Mouse (Mus musculus) neural tube, embryonic 12.5 days (tissue): ENCODE results near the gene Ccdc107. TPM values are rescaled to one million over a fixed set of nuclear protein-coding genes. Genes with fewer than 3 reads are reported as not detected.

Source experiments
- ATAC-seq: fragments of 200-750 bp; cut with Nextera tagmentation; 2 replicates; pipeline ENCODE4 v1.8.0; 2017; ENCODE audit warnings: low read depth, mild to moderate bottlenecking, moderate TSS enrichment, moderate library complexity; ENCODE audit not compliant: low FRiP score
- H3K27ac ChIP-seq: fragments of 300-500 bp; sonication (generic); 2 replicates; pipeline ENCODE4 v1.5.1; 2016
- H3K27me3 ChIP-seq: fragments of 300-500 bp; sonication (generic); replicated peaks from 2 replicates; pipeline ENCODE4 v1.6.1; 2016; ENCODE audit warnings: mild to moderate bottlenecking
- H3K36me3 ChIP-seq: fragments of 300-500 bp; sonication (generic); 2 replicates; pipeline ENCODE4 v1.6.1; 2016; ENCODE audit warnings: mild to moderate bottlenecking
- H3K4me1 ChIP-seq: fragments of 300-500 bp; sonication (generic); 2 replicates; pipeline ENCODE4 v1.6.1; 2016
- H3K4me2 ChIP-seq: fragments of 300-500 bp; sonication (generic); replicated peaks from 2 replicates; pipeline ENCODE4 v1.6.1; 2016; ENCODE audit warnings: mild to moderate bottlenecking
- H3K4me3 ChIP-seq: fragments of 300-500 bp; sonication (generic); 2 replicates; pipeline ENCODE4 v1.5.1; 2016
- H3K9ac ChIP-seq: fragments of 300-500 bp; sonication (generic); 2 replicates; pipeline ENCODE4 v1.6.1; 2016; ENCODE audit warnings: mild to moderate bottlenecking
- H3K9me3 ChIP-seq: fragments of 300-500 bp; sonication (generic); 2 replicates; pipeline ENCODE4 v1.6.1; 2016; ENCODE audit warnings: mild to moderate bottlenecking
- WGBS: fragments of 180-500 bp; shearing (Covaris S2); methylation state at CpG from one replicate; pipeline ENCODE4 v1.1.7; 2016; 5-methylcytosine and 5-hydroxymethylcytosine counted together
- polyA plus RNA-seq: library from polyadenylated mRNA; unstranded; fragments of >200 nt; fragmentation: Nextera tagmentation; extraction: Ambion mirVana; gene quantifications from 2 replicates; pipeline ENCODE4 v1.2.1, GENCODE M21; 2016

The Ccdc107 gene
- polyA plus RNA-seq, 1 experiment from 2014 or later: 54.6 TPM

DNA sequence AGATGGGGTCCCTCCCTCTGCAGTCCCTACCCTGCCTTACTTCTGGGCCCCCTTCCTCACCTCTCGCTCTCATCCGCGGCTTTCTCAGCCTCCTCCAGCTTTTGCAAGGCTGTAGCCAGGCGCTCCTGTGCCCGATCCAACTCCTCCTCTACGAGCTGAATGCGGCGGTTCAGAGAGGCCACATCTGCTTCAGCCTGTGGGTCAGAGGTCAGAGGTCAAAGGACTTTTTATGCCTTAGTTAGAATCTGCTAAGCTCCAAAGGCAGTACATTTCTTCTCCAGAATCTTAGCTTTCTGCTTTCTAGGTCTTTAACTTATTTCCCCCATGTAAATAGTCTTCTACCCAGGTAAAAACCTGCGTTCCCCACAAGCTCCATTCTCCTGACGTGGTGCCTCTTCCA is 26.9 kb downstream of the Ccdc107 start:
- H3K9ac ChIP-seq: no peak overlapping the region
- WGBS: 15% methylated on average over 10 of the region's 10 CpGs
- peaks cover 25% of the 10 kb centered on the region for H3K4me1 ChIP-seq
- H3K9me3 ChIP-seq: no peaks in the 10 kb centered on the region
- H3K36me3 ChIP-seq: no peaks in the 10 kb centered on the region
- H3K27ac ChIP-seq: no peak overlapping the region
- H3K4me2 ChIP-seq: peak overlapping the region; percentile 32
- H3K4me3 ChIP-seq: no peak overlapping the region
- peaks cover 38% of the 10 kb centered on the region for H3K27me3 ChIP-seq
- ATAC-seq: no peak

DNA sequence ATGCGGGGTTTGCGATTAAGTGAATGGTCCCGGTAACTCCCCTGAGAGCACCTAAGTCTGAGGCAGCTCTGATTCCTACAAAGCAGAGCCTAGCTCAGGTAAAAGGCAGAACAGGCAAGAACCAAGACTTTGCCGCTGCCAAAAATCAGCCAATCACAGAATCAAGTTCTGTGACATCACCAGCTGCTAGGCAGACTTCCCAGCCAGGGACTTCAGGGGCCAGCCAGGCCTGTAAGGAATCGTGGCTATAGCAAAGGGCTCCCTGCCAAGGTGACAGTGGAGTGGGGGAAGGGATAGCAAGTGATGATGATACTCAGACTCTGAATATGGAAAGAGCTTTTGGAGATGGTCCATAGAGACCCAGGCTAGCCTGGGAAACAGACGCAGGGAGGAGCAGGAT is 27.3 kb downstream of the Ccdc107 start:
- H3K9ac ChIP-seq: no peak overlapping the region
- H3K36me3 ChIP-seq: no peaks in the 10 kb centered on the region
- peaks cover 25% of the 10 kb centered on the region for H3K4me1 ChIP-seq
- H3K27me3 ChIP-seq: peaks cover 42% of the 10 kb centered on the region
- H3K27ac ChIP-seq: no peak overlapping the region
- H3K4me2 ChIP-seq: peak overlapping the region; percentile 32
- no peak overlapping the region for H3K4me3 ChIP-seq
- 14% methylated on average over 6 of the region's 6 CpGs for WGBS
- no peak for ATAC-seq
- no peaks in the 10 kb centered on the region for H3K9me3 ChIP-seq

DNA sequence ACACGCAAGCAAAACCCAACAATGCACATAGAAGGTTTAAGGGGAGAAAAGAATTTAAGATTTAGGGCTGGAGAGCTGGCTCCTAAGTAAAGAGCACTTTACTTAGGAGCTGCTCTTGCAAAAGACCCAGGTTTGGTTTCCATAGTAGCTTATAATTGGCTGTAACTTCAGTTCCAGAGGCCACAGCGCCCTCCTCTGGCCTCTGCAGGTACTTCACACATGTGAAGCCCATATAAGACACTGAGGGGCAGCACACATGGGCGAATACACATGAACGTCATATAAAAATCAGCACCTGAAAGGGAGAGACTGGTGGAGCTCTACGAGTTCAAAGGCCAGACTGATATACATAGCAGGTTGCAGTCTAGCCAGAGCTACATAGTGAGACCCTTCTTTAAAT is 35.2 kb downstream of the Ccdc107 start:
- no peak overlapping the region for H3K27ac ChIP-seq
- H3K9ac ChIP-seq: no peak overlapping the region
- WGBS: 66% methylated on average over 5 of the region's 5 CpGs
- H3K4me3 ChIP-seq: no peak overlapping the region
- H3K4me2 ChIP-seq: no peak overlapping the region
- no peaks in the 10 kb centered on the region for H3K9me3 ChIP-seq
- ATAC-seq: no peak
- H3K27me3 ChIP-seq: peaks cover 25% of the 10 kb centered on the region
- peaks cover 21% of the 10 kb centered on the region for H3K36me3 ChIP-seq
- H3K4me1 ChIP-seq: peaks cover 17% of the 10 kb centered on the region

DNA sequence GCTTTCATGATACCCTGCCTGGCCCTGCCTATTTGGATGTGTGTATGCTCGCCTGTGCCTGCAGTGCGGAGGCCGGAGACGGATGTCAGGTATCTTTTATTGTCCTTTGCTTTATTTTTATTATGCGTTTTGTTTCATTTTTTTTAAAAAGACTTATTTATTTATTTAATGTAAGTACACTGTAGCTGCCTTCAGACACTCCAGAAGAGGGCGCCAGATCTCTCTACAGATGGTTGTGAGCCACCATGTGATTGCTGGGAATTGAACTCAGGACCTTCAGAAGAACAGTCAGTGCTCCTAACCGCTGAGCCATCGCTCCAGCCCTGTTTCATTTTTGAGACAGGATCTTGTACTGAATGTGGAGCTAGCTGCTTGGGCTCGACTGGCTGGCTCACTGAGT is 35.8 kb downstream of the Ccdc107 start:
- Histone ChIP-seq H3K4me2 (no peak overlapping the region), H3K4me1 (peaks cover 11% of the 10 kb centered on the region), H3K27me3 (peaks cover 19% of the 10 kb centered on the region), H3K9ac (no peak overlapping the region), H3K27ac (no peak overlapping the region), H3K9me3 (no peaks in the 10 kb centered on the region), H3K36me3 (peaks cover 27% of the 10 kb centered on the region), H3K4me3 (no peak overlapping the region)
- ATAC-seq: no peak
- 77% methylated on average over 9 of the region's 9 CpGs for WGBS

DNA sequence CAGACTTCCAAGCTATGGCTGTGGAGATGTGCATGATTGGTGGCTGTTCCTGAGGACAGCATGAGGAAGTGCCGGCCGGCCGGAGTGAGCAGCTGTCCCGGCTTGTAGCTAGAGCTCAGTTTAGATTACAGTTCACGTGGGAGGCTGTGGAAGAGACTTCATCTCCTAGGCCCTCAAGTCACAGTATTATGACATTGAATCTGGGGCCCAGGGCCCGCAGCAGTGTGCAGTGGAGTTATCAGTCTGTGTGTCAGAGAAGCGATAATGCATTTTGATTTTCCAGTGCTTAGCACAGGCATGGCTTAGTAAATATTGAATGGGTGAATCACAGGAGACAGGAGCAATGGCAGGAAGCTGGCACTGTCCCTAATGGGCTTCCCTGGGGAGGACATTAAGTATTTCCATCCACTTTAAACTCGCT is 37.4 kb downstream of the Ccdc107 start:
- H3K4me2 ChIP-seq: no peak overlapping the region
- H3K9ac ChIP-seq: no peak overlapping the region
- H3K4me1 ChIP-seq: no peaks in the 10 kb centered on the region
- H3K27ac ChIP-seq: no peak overlapping the region
- no peak overlapping the region for H3K4me3 ChIP-seq
- H3K27me3 ChIP-seq: peaks cover 4% of the 10 kb centered on the region; the same call in 1 of the 2 replicates
- no peak; the same call in 1 of the 2 replicates for ATAC-seq
- peaks cover 43% of the 10 kb centered on the region for H3K36me3 ChIP-seq
- no peaks in the 10 kb centered on the region for H3K9me3 ChIP-seq
- WGBS: 76% methylated on average over 8 of the region's 8 CpGs

DNA sequence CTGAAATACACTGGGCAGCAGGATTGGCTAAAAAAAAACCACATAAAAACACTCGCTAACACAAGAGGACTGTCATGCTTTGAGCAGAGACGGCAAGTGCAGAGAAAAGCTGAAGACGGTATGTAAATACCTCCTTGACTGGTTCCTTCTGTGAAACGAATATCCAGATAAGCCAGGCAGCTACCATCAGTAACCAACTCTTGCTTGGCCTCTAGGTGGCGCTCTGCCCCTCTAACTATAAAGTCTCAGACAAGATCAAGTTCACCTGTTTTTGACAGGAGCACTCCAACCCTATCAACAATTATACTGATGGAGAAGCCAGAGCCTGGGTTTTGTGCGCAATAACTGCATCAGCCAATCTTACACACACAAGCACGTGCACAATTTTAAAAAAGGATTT is 37.9 kb downstream of the Ccdc107 start:
- Histone ChIP-seq H3K4me3 (no peak overlapping the region), H3K4me2 (no peak overlapping the region), H3K36me3 (peaks cover 48% of the 10 kb centered on the region), H3K9me3 (no peaks in the 10 kb centered on the region), H3K27ac (no peak overlapping the region), H3K9ac (no peak overlapping the region), H3K4me1 (no peaks in the 10 kb centered on the region), H3K27me3 (peaks cover 4% of the 10 kb centered on the region; the same call in 1 of the 2 replicates)
- 35% methylated on average over 7 of the region's 7 CpGs for WGBS
- ATAC-seq: no peak

DNA sequence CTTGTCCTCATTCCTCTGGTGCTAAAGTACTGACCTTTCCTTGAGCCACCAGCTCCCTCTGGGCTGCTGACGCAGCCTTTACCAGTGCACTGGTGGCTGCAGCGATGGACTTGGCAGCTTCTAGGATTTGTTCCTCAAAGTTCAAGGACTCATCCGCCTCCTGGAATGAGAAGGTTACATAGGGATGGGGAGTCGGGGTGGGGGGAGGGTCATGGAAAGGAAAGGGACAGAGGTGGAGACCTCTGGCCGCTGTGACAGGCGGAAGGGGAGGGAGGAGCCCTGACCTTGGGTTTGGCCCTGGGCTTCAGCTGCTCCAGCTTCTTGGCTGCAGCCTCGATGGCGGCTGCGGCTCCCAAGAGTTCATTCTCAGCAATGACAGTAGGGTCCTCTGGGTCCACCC is 40.6 kb downstream of the Ccdc107 start:
- ATAC-seq: no peak
- Histone ChIP-seq H3K4me3 (no peak overlapping the region), H3K9ac (no peak overlapping the region), H3K4me1 (no peaks in the 10 kb centered on the region), H3K4me2 (no peak overlapping the region), H3K27ac (no peak overlapping the region), H3K27me3 (no peaks in the 10 kb centered on the region), H3K36me3 (peaks cover 73% of the 10 kb centered on the region), H3K9me3 (no peaks in the 10 kb centered on the region)
- 85% methylated on average over 9 of the region's 9 CpGs for WGBS

DNA sequence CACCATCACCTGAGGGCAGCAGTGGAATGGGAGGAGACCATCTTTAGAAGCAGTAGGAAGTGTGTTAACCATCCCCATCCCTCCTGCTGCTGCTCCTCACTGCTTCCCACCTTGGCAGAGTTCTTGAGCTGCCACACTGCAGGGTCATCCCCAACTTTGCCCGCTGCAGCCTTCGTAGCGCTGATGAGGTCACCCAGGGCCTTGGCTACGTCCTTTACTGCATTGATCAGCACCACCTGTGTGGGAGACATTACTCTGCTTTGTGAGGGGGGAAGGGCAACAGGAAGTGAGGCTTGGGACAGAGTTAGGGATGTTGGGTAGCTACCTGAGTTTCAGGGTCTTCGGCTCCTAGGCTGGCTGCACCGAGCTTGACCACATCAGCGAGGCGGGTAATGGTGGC is 42.9 kb downstream of the Ccdc107 start:
- no peaks in the 10 kb centered on the region for H3K27me3 ChIP-seq
- WGBS: 98% methylated on average over 8 of the region's 8 CpGs
- no peak for ATAC-seq
- no peak overlapping the region for H3K27ac ChIP-seq
- H3K4me2 ChIP-seq: no peak overlapping the region
- no peaks in the 10 kb centered on the region for H3K4me1 ChIP-seq
- no peak overlapping the region for H3K9ac ChIP-seq
- no peaks in the 10 kb centered on the region for H3K9me3 ChIP-seq
- no peak overlapping the region for H3K4me3 ChIP-seq
- H3K36me3 ChIP-seq: peaks cover 96% of the 10 kb centered on the region

DNA sequence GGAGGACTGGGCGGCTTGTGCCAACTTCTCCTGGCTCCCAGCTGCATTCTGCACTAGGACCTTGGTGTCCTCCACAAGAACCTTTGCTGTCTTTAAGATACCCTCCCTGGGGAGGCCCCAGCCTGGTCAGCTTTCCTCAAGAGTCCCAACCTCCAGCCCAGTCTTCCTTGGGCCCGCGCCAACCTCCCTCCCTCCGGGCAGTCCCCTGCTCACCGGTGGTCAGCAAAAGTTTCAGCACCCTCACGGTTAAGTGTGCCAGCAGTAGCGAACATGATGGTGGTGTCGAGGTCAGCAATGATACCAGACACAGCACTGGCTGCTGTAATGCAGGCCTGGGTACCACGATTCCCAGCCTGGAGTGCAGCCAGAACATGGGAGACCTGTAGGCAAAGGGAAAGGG is 43.3 kb downstream of the Ccdc107 start:
- no peak for ATAC-seq
- Histone ChIP-seq H3K4me1 (no peaks in the 10 kb centered on the region), H3K9ac (no peak overlapping the region), H3K4me3 (no peak overlapping the region), H3K9me3 (no peaks in the 10 kb centered on the region), H3K27me3 (no peaks in the 10 kb centered on the region), H3K36me3 (peaks cover 94% of the 10 kb centered on the region), H3K4me2 (no peak overlapping the region), H3K27ac (no peak overlapping the region)
- WGBS: 94% methylated on average over 9 of the region's 9 CpGs

DNA sequence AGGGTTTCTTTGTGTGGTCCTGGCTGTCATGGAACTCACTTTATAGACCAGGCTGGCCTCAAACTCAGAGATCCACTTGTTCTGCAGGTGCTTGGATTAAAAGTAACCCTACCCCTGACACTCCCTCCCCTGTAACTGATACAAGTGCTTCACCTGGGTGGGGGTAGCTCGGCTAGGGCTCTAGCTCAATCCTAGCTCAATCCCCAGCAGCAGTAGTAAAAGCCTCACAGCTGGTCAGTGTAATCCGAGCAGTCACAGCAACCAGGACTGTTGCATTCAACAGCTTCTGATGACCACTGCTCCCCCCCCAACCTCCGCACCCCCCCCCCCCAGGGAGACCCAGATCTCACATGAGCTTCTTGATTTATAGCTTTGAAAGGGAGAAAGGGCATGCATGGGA is 49.3 kb downstream of the Ccdc107 start:
- 77% methylated on average over 3 of the region's 3 CpGs for WGBS
- H3K9ac ChIP-seq: no peak overlapping the region
- no peak overlapping the region for H3K4me2 ChIP-seq
- H3K4me1 ChIP-seq: no peaks in the 10 kb centered on the region
- no peaks in the 10 kb centered on the region for H3K9me3 ChIP-seq
- no peak for ATAC-seq
- no peak overlapping the region for H3K4me3 ChIP-seq
- H3K27ac ChIP-seq: no peak overlapping the region
- no peaks in the 10 kb centered on the region for H3K27me3 ChIP-seq
- peaks cover 95% of the 10 kb centered on the region for H3K36me3 ChIP-seq

Other genes starting within 250 kb of the Ccdc107 start
- gene Atp8b5, start 225.7 kb upstream of the Ccdc107 start, polyA plus RNA-seq: 0.08 and 0.10 TPM in 2 replicates
- 52.7 and 53.3 TPM in 2 replicates for gene Rusc2, start 110.9 kb upstream of the Ccdc107 start, polyA plus RNA-seq
- gene Fam166b, start 63.8 kb upstream of the Ccdc107 start, polyA plus RNA-seq: 0.34 TPM in 1 of 2 replicates, not detected in the other
- gene Tesk1, start 51.0 kb upstream of the Ccdc107 start, polyA plus RNA-seq: 14.9 and 15.4 TPM in 2 replicates
- gene Cd72, start 38.3 kb upstream of the Ccdc107 start, polyA plus RNA-seq: 2.7 and 2.9 TPM in 2 replicates
- 0.17 TPM in 1 of 2 replicates, not detected in the other for gene Sit1, start 9.2 kb upstream of the Ccdc107 start, polyA plus RNA-seq
- gene Arhgef39, start 6.8 kb downstream of the Ccdc107 start, polyA plus RNA-seq: 24.8 and 27.0 TPM in 2 replicates
- 0.33 and 0.41 TPM in 2 replicates for gene Car9, start 14.1 kb downstream of the Ccdc107 start, polyA plus RNA-seq
- gene Tpm2, start 30.9 kb downstream of the Ccdc107 start, polyA plus RNA-seq: 83.5 and 93.0 TPM in 2 replicates
- 68.0 and 71.0 TPM in 2 replicates for gene Creb3, start 69.4 kb downstream of the Ccdc107 start, polyA plus RNA-seq
- 59.6 and 65.6 TPM in 2 replicates for gene Tln1, start 69.8 kb downstream of the Ccdc107 start, polyA plus RNA-seq
- gene Rgp1, start 85.8 kb downstream of the Ccdc107 start, polyA plus RNA-seq: 29.5 and 36.3 TPM in 2 replicates
- 50.4 and 55.4 TPM in 2 replicates for gene Gba2, start 86.0 kb downstream of the Ccdc107 start, polyA plus RNA-seq
- gene Msmp, start 91.6 kb downstream of the Ccdc107 start, polyA plus RNA-seq: 1.3 and 2.8 TPM in 2 replicates
- 45.4 and 60.1 TPM in 2 replicates for gene Npr2, start 139.0 kb downstream of the Ccdc107 start, polyA plus RNA-seq
- 2.7 and 3.0 TPM in 2 replicates for gene Spag8, start 160.7 kb downstream of the Ccdc107 start, polyA plus RNA-seq
- 71.0 and 74.6 TPM in 2 replicates for gene Hint2, start 163.6 kb downstream of the Ccdc107 start, polyA plus RNA-seq
- 11.8 and 14.2 TPM in 2 replicates for gene Tmem8b, start 176.1 kb downstream of the Ccdc107 start, polyA plus RNA-seq
- 3.2 and 3.3 TPM in 2 replicates for gene Fam221b, start 176.2 kb downstream of the Ccdc107 start, polyA plus RNA-seq
- gene Olfr70, start 207.9 kb downstream of the Ccdc107 start, polyA plus RNA-seq: not detected in 2 replicates
- gene Olfr71, start 217.4 kb downstream of the Ccdc107 start, polyA plus RNA-seq: not detected in 2 replicates
- 0.22 TPM in 1 of 2 replicates, not detected in the other for gene Hrct1, start 234.3 kb downstream of the Ccdc107 start, polyA plus RNA-seq
- not detected in 2 replicates for gene Spaar, start 237.1 kb downstream of the Ccdc107 start, polyA plus RNA-seq